Mouse (Mus musculus) C2C12 (cell line): Measurements from ENCODE around the gene Mycl. TPM values are rescaled to one million over a fixed set of nuclear protein-coding genes. Genes with fewer than 3 reads are reported as not detected.

ENCODE experiments used
- H3K27me3 ChIP-seq: one replicate; pipeline ENCODE4 v1.6.1; 2011; ENCODE audit not compliant: control insufficient read depth, insufficient read depth, insufficient read length
- H3K36me3 ChIP-seq: one replicate; pipeline ENCODE4 v1.6.1; 2011; ENCODE audit not compliant: control insufficient read depth, insufficient read depth
- H3K4me3 ChIP-seq: one replicate; pipeline ENCODE4 v1.5.1; 2011; ENCODE audit warnings: mild to moderate bottlenecking, control low read depth; ENCODE audit not compliant: poor library complexity, insufficient read depth, severe bottlenecking
- H3K79me2 ChIP-seq: one replicate; pipeline ENCODE4 v1.6.1; 2011; ENCODE audit not compliant: control insufficient read depth, insufficient read depth
- H3K79me3 ChIP-seq: one replicate; pipeline ENCODE4 v1.6.1; 2011; ENCODE audit warnings: low read depth, control low read depth
- H3ac ChIP-seq: one replicate; pipeline ENCODE3; 2011; ENCODE audit warnings: low read depth; ENCODE audit not compliant: control insufficient read depth, insufficient read length
- CEBPB ChIP-seq: IDR thresholded peaks from one replicate; pipeline ENCODE4 v1.6.1; 2011; ENCODE audit warnings: low read depth, mild to moderate bottlenecking, control low read depth, moderate library complexity
- CTCF ChIP-seq: IDR thresholded peaks from one replicate; pipeline ENCODE4 v1.5.1; 2011; ENCODE audit not compliant: control insufficient read depth, insufficient read depth, insufficient read length
- FOSL1 ChIP-seq: IDR thresholded peaks from one replicate; pipeline ENCODE4 v1.8.0; 2011; ENCODE audit warnings: mild to moderate bottlenecking, low read length; ENCODE audit not compliant: poor library complexity, insufficient read depth, severe bottlenecking
- MAX ChIP-seq: IDR thresholded peaks from one replicate; pipeline ENCODE4 v1.6.1; 2011; ENCODE audit warnings: mild to moderate bottlenecking, control low read depth
- MYOD1 ChIP-seq: IDR thresholded peaks from one replicate; pipeline ENCODE4 v1.6.1; 2011; ENCODE audit warnings: low read depth; ENCODE audit not compliant: control insufficient read depth, insufficient read length
- MYOG ChIP-seq: IDR thresholded peaks from one replicate; pipeline ENCODE4 v1.6.1; 2011; ENCODE audit not compliant: control insufficient read depth, insufficient read length; ENCODE audit errors: extremely low read depth
- USF1 ChIP-seq: IDR thresholded peaks from one replicate; pipeline ENCODE4 v1.6.1; 2011; ENCODE audit warnings: low read depth, mild to moderate bottlenecking, control low read depth, moderate library complexity
- polyA plus RNA-seq: library from polyadenylated mRNA; unstranded; fragments of >200 nt; fragmentation: generic; extraction: Trizol; gene quantifications from one replicate; pipeline ENCODE4 v1.2.1, GENCODE M21; 2012; ENCODE audit warnings: missing spikeins

The Mycl gene
- polyA plus RNA-seq, 1 experiment = 11.5 TPM

- no peak overlapping the region for H3ac ChIP-seq
- no peak overlapping the region for H3K4me3 ChIP-seq
- TF ChIP-seq USF1 (no peak), CEBPB (no peak), FOSL1 (no peak), CTCF (no peak), MYOG (no peak), MAX (no peak)
- no peaks in the 10 kb centered on the region for H3K79me3 ChIP-seq
- peaks cover 12% of the 10 kb centered on the region for H3K79me2 ChIP-seq
- no peaks in the 10 kb centered on the region for H3K27me3 ChIP-seq
- H3K36me3 ChIP-seq = no peaks in the 10 kb centered on the region
Measured at GRCm38 (mm10) chr4:122962751-122963150, 32.7 kb upstream of the Mycl start.

GRCm38 (mm10) chr4:122968106-122968505 is 27.3 kb upstream of the Mycl start:
- H3K4me3 ChIP-seq = no peak overlapping the region
- TF ChIP-seq USF1 (no peak), MAX (no peak), CEBPB (no peak), MYOD1 (no peak), FOSL1 (no peak), CTCF (no peak), MYOG (no peak)
- H3ac ChIP-seq = no peak overlapping the region
- H3K79me3 ChIP-seq = no peaks in the 10 kb centered on the region
- H3K27me3 ChIP-seq = peaks cover 3% of the 10 kb centered on the region
- H3K79me2 ChIP-seq = no peaks in the 10 kb centered on the region
- H3K36me3 ChIP-seq = no peaks in the 10 kb centered on the region

GRCm38 (mm10) chr4:122971191-122971590 is 24.3 kb upstream of the Mycl start:
- Histone ChIP-seq H3K79me3 (no peaks in the 10 kb centered on the region), H3K4me3 (no peak overlapping the region), H3K27me3 (peaks cover 3% of the 10 kb centered on the region), H3K79me2 (no peaks in the 10 kb centered on the region), H3K36me3 (no peaks in the 10 kb centered on the region), H3ac (no peak overlapping the region)
- TF ChIP-seq CEBPB (no peak), MYOD1 (no peak), MYOG (no peak), MAX (no peak), CTCF (no peak), FOSL1 (no peak), USF1 (no peak)

GRCm38 (mm10) chr4:122971646-122972045 is 23.8 kb upstream of the Mycl start:
- H3K27me3 ChIP-seq = peaks cover 3% of the 10 kb centered on the region
- H3K79me3 ChIP-seq = no peaks in the 10 kb centered on the region
- no peak overlapping the region for H3ac ChIP-seq
- no peaks in the 10 kb centered on the region for H3K79me2 ChIP-seq
- TF ChIP-seq MAX (no peak), CTCF (no peak), FOSL1 (no peak), USF1 (no peak), CEBPB (no peak), MYOG (no peak), MYOD1 (no peak)
- no peak overlapping the region for H3K4me3 ChIP-seq
- H3K36me3 ChIP-seq = no peaks in the 10 kb centered on the region

DNA sequence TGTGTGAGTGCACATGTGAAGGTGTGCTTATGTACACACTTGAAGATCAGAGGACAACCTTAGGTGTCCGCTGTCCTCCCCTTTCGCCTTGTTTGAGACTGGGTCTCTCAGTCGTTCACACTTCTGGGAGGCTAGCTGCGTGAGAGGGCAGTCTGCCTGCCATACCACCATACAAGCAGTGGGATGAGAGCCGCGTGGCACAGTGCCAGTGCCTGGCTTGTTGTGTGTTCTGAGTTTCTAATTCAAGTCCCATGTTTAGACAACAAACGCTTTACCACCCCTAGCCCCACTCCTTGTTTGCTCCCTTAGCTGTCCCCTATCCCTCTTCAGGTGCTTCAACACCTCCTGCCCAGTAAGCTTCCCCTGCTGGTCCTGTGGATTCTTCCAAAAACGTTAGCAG is 23.4 kb upstream of the Mycl start:
- Histone ChIP-seq H3K79me3 (no peaks in the 10 kb centered on the region), H3K4me3 (no peak overlapping the region), H3K36me3 (no peaks in the 10 kb centered on the region), H3ac (no peak overlapping the region), H3K27me3 (peaks cover 3% of the 10 kb centered on the region), H3K79me2 (no peaks in the 10 kb centered on the region)
- TF ChIP-seq CTCF (no peak), MYOG (no peak), MYOD1 (no peak)

- no peaks in the 10 kb centered on the region for H3K36me3 ChIP-seq
- TF ChIP-seq MYOD1 (no peak), MYOG (no peak), USF1 (no peak), CEBPB (no peak), CTCF (no peak), FOSL1 (no peak)
- H3K79me3 ChIP-seq = no peaks in the 10 kb centered on the region
- peaks cover 6% of the 10 kb centered on the region for H3K27me3 ChIP-seq
- H3ac ChIP-seq = no peak overlapping the region
- no peak overlapping the region for H3K4me3 ChIP-seq
- no peaks in the 10 kb centered on the region for H3K79me2 ChIP-seq
Measured at GRCm38 (mm10) chr4:122974976-122975520, 20.4 kb upstream of the Mycl start.
